Mouse (Mus musculus): ENCODE results near the gene Nisch. TPM values are rescaled to one million over a fixed set of nuclear protein-coding genes. Genes with fewer than 3 reads are reported as not detected.

Nisch gene
- polyA plus RNA-seq, 2 experiments, result 339 to 514 TPM

DNA sequence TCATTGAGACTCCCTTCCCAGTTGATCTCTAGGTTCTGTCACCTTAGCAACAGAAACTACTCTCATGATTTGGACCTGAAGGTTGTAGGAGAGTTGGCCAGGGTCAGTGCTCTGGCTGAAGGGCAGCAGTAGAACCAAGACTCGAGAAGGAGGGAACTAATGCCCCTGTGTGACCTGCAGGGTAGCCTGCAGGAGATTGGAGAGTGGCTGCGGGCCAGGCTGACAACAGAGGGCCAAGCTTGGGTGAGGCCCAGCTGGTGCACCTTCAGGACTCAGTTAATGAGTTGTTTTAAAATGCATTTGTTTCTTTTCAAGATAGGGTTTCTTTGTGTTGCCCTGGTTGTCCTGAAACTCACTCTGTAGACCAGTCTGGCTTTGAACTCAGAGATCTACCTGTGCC, 51.7 kb downstream of the Nisch start:
- Histone ChIP-seq H3K4me2 (replicated peaks; ENCODE audit: low read depth, low read length, severe bottlenecking) (no peak overlapping the region), H3K27ac (replicated peaks; ENCODE audit: low read depth, low read length) (no peak overlapping the region), H3K9me3 (ENCODE audit: control insufficient read depth, low read length) (no peaks in the 10 kb centered on the region), H3K4me3 (replicated peaks; ENCODE audit: low read length) (no peak overlapping the region), H3K27me3 (ENCODE audit: control insufficient read depth, insufficient read depth, low read length) (no peaks in the 10 kb centered on the region), H3K36me3 (ENCODE audit: control insufficient read depth, insufficient read depth, low read length) (peaks cover 2% of the 10 kb centered on the region), H3K9ac (ENCODE audit: low read depth, low read length, severe bottlenecking) (no peak overlapping the region), H3K4me1 (ENCODE audit: control insufficient read depth, insufficient read depth, low read length) (no peaks in the 10 kb centered on the region)
- DNase-seq (ENCODE audit: low spot score) (no peak), ATAC-seq (ENCODE audit: low FRiP score, low read depth) (no peak)
- 64% methylated on average over 2 of the region's 2 CpGs for WGBS
- TF ChIP-seq POLR2A (IDR thresholded peaks at IDR 0.05; ENCODE audit: borderline replicate concordance, extremely low read depth, insufficient read depth, insufficient read length), result no peak

- 78% methylated on average over 8 of the region's 8 CpGs for WGBS
- Histone ChIP-seq H3K4me2 (replicated peaks; ENCODE audit: low read depth, low read length, severe bottlenecking) (no peak overlapping the region), H3K9me3 (ENCODE audit: control insufficient read depth, low read length) (no peaks in the 10 kb centered on the region), H3K4me1 (ENCODE audit: control insufficient read depth, insufficient read depth, low read length) (no peaks in the 10 kb centered on the region), H3K27ac (replicated peaks; ENCODE audit: low read depth, low read length) (no peak overlapping the region), H3K4me3 (replicated peaks; ENCODE audit: low read length) (no peak overlapping the region), H3K36me3 (ENCODE audit: control insufficient read depth, insufficient read depth, low read length) (no peaks in the 10 kb centered on the region), H3K9ac (ENCODE audit: low read depth, low read length, severe bottlenecking) (no peak overlapping the region), H3K27me3 (ENCODE audit: control insufficient read depth, insufficient read depth, low read length) (no peaks in the 10 kb centered on the region)
- ATAC-seq (ENCODE audit: low FRiP score, low read depth), result no peak
- no peak for TF ChIP-seq POLR2A (IDR thresholded peaks at IDR 0.05; ENCODE audit: borderline replicate concordance, extremely low read depth, insufficient read depth, insufficient read length)
- DNase-seq (ENCODE audit: low spot score), result no peak
Measured at GRCm38 (mm10) chr14:31164067-31164466, 52.7 kb downstream of the Nisch start.

DNA sequence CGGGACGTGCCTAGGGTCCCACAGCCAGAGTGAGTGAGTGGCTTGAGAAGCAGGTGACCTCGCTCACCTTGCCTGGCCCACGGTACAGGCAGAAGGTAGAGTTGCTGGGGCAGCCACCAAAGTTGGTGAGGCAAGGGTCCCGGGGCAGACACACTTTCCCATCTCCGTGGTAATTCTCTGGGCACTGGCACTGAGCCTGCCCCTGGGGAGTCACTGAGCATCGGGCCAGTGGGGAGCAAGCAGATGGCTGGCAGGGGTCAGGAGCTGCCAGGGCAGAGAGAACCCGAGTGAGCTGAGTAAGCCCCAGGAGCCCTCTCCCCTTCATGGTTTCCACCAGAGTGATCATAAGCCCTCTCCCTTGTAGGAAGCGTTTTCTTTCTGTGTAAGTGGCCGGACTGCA, 55.1 kb downstream of the Nisch start:
- Histone ChIP-seq H3K9me3 (ENCODE audit: control insufficient read depth, low read length) (no peaks in the 10 kb centered on the region), H3K27ac (replicated peaks; ENCODE audit: low read depth, low read length) (no peak overlapping the region), H3K4me3 (replicated peaks; ENCODE audit: low read length) (no peak overlapping the region), H3K27me3 (ENCODE audit: control insufficient read depth, insufficient read depth, low read length) (no peaks in the 10 kb centered on the region), H3K36me3 (ENCODE audit: control insufficient read depth, insufficient read depth, low read length) (no peaks in the 10 kb centered on the region), H3K4me1 (ENCODE audit: control insufficient read depth, insufficient read depth, low read length) (no peaks in the 10 kb centered on the region), H3K4me2 (replicated peaks; ENCODE audit: low read depth, low read length, severe bottlenecking) (no peak overlapping the region), H3K9ac (ENCODE audit: low read depth, low read length, severe bottlenecking) (no peak overlapping the region)
- 78% methylated on average over 10 of the region's 10 CpGs for WGBS
- no peak for ATAC-seq (ENCODE audit: low FRiP score, low read depth)
- TF ChIP-seq POLR2A (IDR thresholded peaks at IDR 0.05; ENCODE audit: borderline replicate concordance, extremely low read depth, insufficient read depth, insufficient read length), result no peak
- no peak for DNase-seq (ENCODE audit: low spot score)

- no peak overlapping the region for H3K4me2 ChIP-seq (replicated peaks; ENCODE audit: low read depth, low read length, severe bottlenecking)
- no peak for ATAC-seq (ENCODE audit: low FRiP score, low read depth)
- TF ChIP-seq POLR2A (IDR thresholded peaks at IDR 0.05; ENCODE audit: borderline replicate concordance, extremely low read depth, insufficient read depth, insufficient read length), result no peak
Measured at GRCm38 (mm10) chr14:31161191-31161590, 55.6 kb downstream of the Nisch start.

GRCm38 (mm10) chr14:31160196-31161150, 56.3 kb downstream of the Nisch start:
- Histone ChIP-seq H3K36me3 (ENCODE audit: control insufficient read depth, insufficient read depth, low read length) (no peaks in the 10 kb centered on the region), H3K9me3 (ENCODE audit: control insufficient read depth, low read length) (no peaks in the 10 kb centered on the region), H3K4me3 (replicated peaks; ENCODE audit: low read length) (no peak overlapping the region), H3K27ac (replicated peaks; ENCODE audit: low read depth, low read length) (no peak overlapping the region), H3K9ac (ENCODE audit: low read depth, low read length, severe bottlenecking) (no peak overlapping the region), H3K4me2 (replicated peaks; ENCODE audit: low read depth, low read length, severe bottlenecking) (no peak overlapping the region), H3K27me3 (ENCODE audit: control insufficient read depth, insufficient read depth, low read length) (no peaks in the 10 kb centered on the region), H3K4me1 (ENCODE audit: control insufficient read depth, insufficient read depth, low read length) (no peaks in the 10 kb centered on the region)
- ATAC-seq (ENCODE audit: low FRiP score, low read depth) (no peak), DNase-seq (ENCODE audit: low spot score) (no peak)
- 71% methylated on average over 27 of the region's 27 CpGs for WGBS
- TF ChIP-seq POLR2A (IDR thresholded peaks at IDR 0.05; ENCODE audit: borderline replicate concordance, extremely low read depth, insufficient read depth, insufficient read length), result no peak

More at GRCm38 (mm10) chr14:31161191-31161590, 55.6 kb downstream of the Nisch start:
- 86% methylated on average over 7 of the region's 7 CpGs for WGBS
- DNase-seq (ENCODE audit: low spot score), result no peak
- Histone ChIP-seq H3K4me3 (replicated peaks; ENCODE audit: low read length) (no peak overlapping the region), H3K4me1 (ENCODE audit: control insufficient read depth, insufficient read depth, low read length) (no peaks in the 10 kb centered on the region), H3K36me3 (ENCODE audit: control insufficient read depth, insufficient read depth, low read length) (no peaks in the 10 kb centered on the region), H3K9me3 (ENCODE audit: control insufficient read depth, low read length) (no peaks in the 10 kb centered on the region), H3K27ac (replicated peaks; ENCODE audit: low read depth, low read length) (no peak overlapping the region), H3K9ac (ENCODE audit: low read depth, low read length, severe bottlenecking) (no peak overlapping the region), H3K27me3 (ENCODE audit: control insufficient read depth, insufficient read depth, low read length) (no peaks in the 10 kb centered on the region)
